8 mouse cellular contexts compared by ENCODE assay signal in the genomic region with DNA sequence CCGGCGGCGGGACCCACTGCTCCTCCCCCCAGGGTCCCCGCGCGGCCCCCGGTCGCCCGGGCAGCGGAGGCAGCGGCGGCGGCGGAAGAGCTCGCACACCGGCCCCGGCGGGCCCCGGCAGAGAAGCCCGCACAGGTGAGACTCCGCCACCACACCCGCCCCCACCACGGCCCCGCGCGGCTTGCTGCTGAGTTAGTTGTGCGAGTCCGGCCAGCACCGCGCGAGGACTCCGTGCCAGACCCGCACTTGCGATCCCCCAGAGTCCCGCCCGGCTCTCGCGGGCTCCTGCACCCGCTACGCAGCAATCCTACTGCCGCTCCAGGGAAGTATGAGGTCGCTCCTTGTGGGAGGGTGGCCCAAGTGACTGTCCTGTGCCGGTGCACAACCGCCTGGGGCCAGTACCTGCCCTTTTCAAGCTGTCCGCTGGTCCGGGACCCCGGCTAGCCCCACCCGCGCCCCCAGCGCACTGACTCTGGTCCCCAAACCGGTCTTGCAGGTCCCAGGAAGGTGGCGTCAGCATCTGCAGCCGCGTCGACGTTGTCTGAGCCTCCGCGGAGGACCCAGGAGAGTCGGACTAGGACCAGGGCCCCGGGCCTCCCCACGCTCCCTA. TPM values are rescaled to one million over a fixed set of nuclear protein-coding genes. Genes with fewer than 3 reads are reported as not detected.
DNase-seq lines count a peak whose midpoint lies in the region; ATAC-seq and TF ChIP-seq lines count a peak whose summit lies in the region.

No protein-coding gene starts in this region.

- no peak; the same call in 1 of the 2 replicates for TF ChIP-seq POLR2A in liver, adult 2 months (IDR thresholded peaks at IDR 0.05; ENCODE audit: extremely low read depth, insufficient read depth, low read length)
- TF ChIP-seq POLR2A in thymus, adult 2 months (IDR thresholded peaks at IDR 0.05; ENCODE audit: control insufficient read depth, extremely low read depth, insufficient read depth, low read length, poor library complexity), result no peak

- H3K4me1 ChIP-seq in E14TG2a.4 (replicated peaks; ENCODE audit: low read depth, low read length), result peaks cover 37% of the 10 kb centered on the region
- H3K4me1 ChIP-seq in embryonic facial prominence, embryonic 13.5 days, result peaks cover 27% of the 10 kb centered on the region
- H3K4me1 ChIP-seq in hindbrain, embryonic 16.5 days (ENCODE audit: control insufficient read depth, insufficient read depth, low read depth, low read length), result peaks cover 15% of the 10 kb centered on the region
- H3K4me1 ChIP-seq in liver, adult 2 months (ENCODE audit: control insufficient read depth, insufficient read depth, low read length), result peaks cover 17% of the 10 kb centered on the region
- no peaks in the 10 kb centered on the region for H3K4me1 ChIP-seq in midbrain, postnatal 0 days (ENCODE audit: insufficient read depth, low read length)
- peaks cover 22% of the 10 kb centered on the region for H3K4me1 ChIP-seq in thymus, adult 2 months (replicated peaks; ENCODE audit: control insufficient read depth, insufficient read depth, low read length)

- DNase-seq in T-cell, adult 2 months (ENCODE audit: low spot score), result peak; percentile 26
- DNase-seq in liver, adult 2 months (ENCODE audit: extremely low read depth, low read depth, low spot score), result no peak
- DNase-seq in midbrain, postnatal 0 days (ENCODE audit: low spot score), result no peak
- DNase-seq in thymus, adult 2 months, result peak; percentile 37
- no peak for DNase-seq in gastrocnemius, adult 8-10 months (ENCODE audit: low spot score in 2 of 2)

- H3K79me2 ChIP-seq in liver, adult 2 months (ENCODE audit: control insufficient read depth, insufficient read depth, low read length), result peaks cover 13% of the 10 kb centered on the region; the same call in 1 of the 2 replicates

- H3K9me3 ChIP-seq in E14TG2a.4 (ENCODE audit: low read length), result no peaks in the 10 kb centered on the region
- no peaks in the 10 kb centered on the region for H3K9me3 ChIP-seq in embryonic facial prominence, embryonic 13.5 days
- H3K9me3 ChIP-seq in hindbrain, embryonic 16.5 days (ENCODE audit: control insufficient read depth, low read length), result no peaks in the 10 kb centered on the region
- no peaks in the 10 kb centered on the region for H3K9me3 ChIP-seq in midbrain, postnatal 0 days (ENCODE audit: low read length)

- no peak for TF ChIP-seq CTCF in E14TG2a.4 (conservative IDR thresholded peaks at IDR 0.05; ENCODE audit: low read length)
- TF ChIP-seq CTCF in liver, adult 2 months (IDR thresholded peaks at IDR 0.05; ENCODE audit: low read depth, low read length), result no peak
- no peak for TF ChIP-seq CTCF in midbrain, postnatal 0 days (IDR thresholded peaks at IDR 0.05)
- no peak for TF ChIP-seq CTCF in thymus, adult 2 months (IDR thresholded peaks at IDR 0.05; ENCODE audit: borderline replicate concordance, control insufficient read depth, extremely low read depth, insufficient read depth, low read length, poor library complexity)

- H3K4me2 ChIP-seq in embryonic facial prominence, embryonic 13.5 days, result peak overlapping the region; percentile 91
- peak overlapping the region; percentile 99 for H3K4me2 ChIP-seq in hindbrain, embryonic 16.5 days (ENCODE audit: low read length)
- H3K4me2 ChIP-seq in midbrain, postnatal 0 days (ENCODE audit: low read depth, low read length, poor library complexity, severe bottlenecking), result peak overlapping the region; percentile 86

- peak overlapping the region; percentile 81 for H3K9ac ChIP-seq in embryonic facial prominence, embryonic 13.5 days
- peak overlapping the region; percentile 79 for H3K9ac ChIP-seq in hindbrain, embryonic 16.5 days (ENCODE audit: low read depth, low read length)
- peak overlapping the region; percentile 96 for H3K9ac ChIP-seq in liver, adult 2 months (ENCODE audit: low read depth, low read length)
- H3K9ac ChIP-seq in midbrain, postnatal 0 days (replicated peaks; ENCODE audit: low read length, poor library complexity, severe bottlenecking), result peak overlapping the region; percentile 68

- H3K4me3 ChIP-seq in E14TG2a.4 (replicated peaks; ENCODE audit: low read length), result peak overlapping the region; percentile 85
- H3K4me3 ChIP-seq in embryonic facial prominence, embryonic 13.5 days, result peak overlapping the region; percentile 77
- peak overlapping the region; percentile 87 for H3K4me3 ChIP-seq in hindbrain, embryonic 16.5 days (ENCODE audit: low read length)
- H3K4me3 ChIP-seq in liver, adult 2 months (ENCODE audit: insufficient read depth, low read depth, low read length), result peak overlapping the region; percentile 73
- peak overlapping the region; percentile 82 for H3K4me3 ChIP-seq in midbrain, postnatal 0 days (ENCODE audit: low read depth, low read length)
- H3K4me3 ChIP-seq in thymus, adult 2 months (ENCODE audit: control insufficient read depth, insufficient read depth, low read length), result peak overlapping the region; percentile 63

- ATAC-seq in embryonic facial prominence, embryonic 13.5 days (ENCODE audit: insufficient number of reproducible peaks, insufficient read depth, low FRiP score, low TSS enrichment, low read depth), result peak; percentile 71
- ATAC-seq in hindbrain, embryonic 16.5 days, result peak; percentile 51
- peak; percentile 50 for ATAC-seq in midbrain, postnatal 0 days (ENCODE audit: low FRiP score)

- peak overlapping the region; percentile 48; the same call in 1 of the 2 replicates for H3K27ac ChIP-seq in embryonic facial prominence, embryonic 13.5 days
- H3K27ac ChIP-seq in hindbrain, embryonic 16.5 days (ENCODE audit: low read depth, low read length), result no peak overlapping the region
- peak overlapping the region; percentile 98 for H3K27ac ChIP-seq in liver, adult 2 months (replicated peaks; ENCODE audit: insufficient read depth, low read depth, low read length)
- no peak overlapping the region for H3K27ac ChIP-seq in midbrain, postnatal 0 days (ENCODE audit: low read depth, low read length)
- H3K27ac ChIP-seq in thymus, adult 2 months (ENCODE audit: control insufficient read depth, insufficient read depth, low read length), result no peak overlapping the region

- peaks cover 77% of the 10 kb centered on the region for H3K27me3 ChIP-seq in E14TG2a.4 (ENCODE audit: insufficient read depth, low read length)
- peaks cover 30% of the 10 kb centered on the region for H3K27me3 ChIP-seq in embryonic facial prominence, embryonic 13.5 days
- peaks cover 2% of the 10 kb centered on the region; the same call in 1 of the 2 replicates for H3K27me3 ChIP-seq in hindbrain, embryonic 16.5 days (replicated peaks; ENCODE audit: control insufficient read depth, insufficient read depth, low read length)
- no peaks in the 10 kb centered on the region for H3K27me3 ChIP-seq in liver, adult 2 months (ENCODE audit: control insufficient read depth, insufficient read depth, low read length)
- H3K27me3 ChIP-seq in midbrain, postnatal 0 days (ENCODE audit: insufficient read depth, low read length), result peaks cover 7% of the 10 kb centered on the region
- H3K27me3 ChIP-seq in thymus, adult 2 months (ENCODE audit: control insufficient read depth, insufficient read depth, low read length), result no peaks in the 10 kb centered on the region

- WGBS in embryonic facial prominence, embryonic 13.5 days, result under 1% methylated on average over 42 of the region's 61 CpGs
- WGBS in hindbrain, embryonic 16.5 days, result under 1% methylated on average over 52 of the region's 61 CpGs
- 2% methylated on average over 57 of the region's 61 CpGs for WGBS in liver, adult 2 months
- 2% methylated on average over 50 of the region's 61 CpGs for WGBS in midbrain, postnatal 0 days
- 2% methylated on average over 55 of the region's 61 CpGs for WGBS in thymus, adult 2 months

- H3K36me3 ChIP-seq in E14TG2a.4 (ENCODE audit: insufficient read depth, low read length), result no peaks in the 10 kb centered on the region
- no peaks in the 10 kb centered on the region; the same call in 1 of the 2 replicates for H3K36me3 ChIP-seq in embryonic facial prominence, embryonic 13.5 days
- no peaks in the 10 kb centered on the region for H3K36me3 ChIP-seq in hindbrain, embryonic 16.5 days (ENCODE audit: control insufficient read depth, insufficient read depth, low read length)
- H3K36me3 ChIP-seq in liver, adult 2 months (ENCODE audit: control insufficient read depth, insufficient read depth, low read length), result peaks cover 14% of the 10 kb centered on the region
- H3K36me3 ChIP-seq in midbrain, postnatal 0 days (ENCODE audit: insufficient read depth, low read length), result no peaks in the 10 kb centered on the region
- no peaks in the 10 kb centered on the region for H3K36me3 ChIP-seq in thymus, adult 2 months (ENCODE audit: control insufficient read depth, insufficient read depth, low read length)

RNA-seq across cellular contexts. Expression of gene Stard10, which starts 4.4 kb away (rescaled TPM):
- polyA plus RNA-seq in embryonic facial prominence, embryonic 13.5 days (2015; fragmentation: Nextera tagmentation; extraction: Ambion mirVana), result 22.7 and 26.3 TPM in 2 replicates
- 11.9 and 13.8 TPM in 2 replicates for polyA plus RNA-seq in hindbrain, embryonic 16.5 days (2015; fragmentation: Nextera tagmentation; extraction: Ambion mirVana)
- 779 and 846 TPM in 2 replicates for total RNA-seq in liver, adult 2 months (2014; rRNA removed)
- polyA plus RNA-seq in liver, adult 2 months (2012; rRNA removed), result 1,131 and 1,407 TPM in 2 replicates
- 21.5 and 47.7 TPM in 2 replicates for total RNA-seq in midbrain, postnatal 0 days (2014; rRNA removed)
- 11.0 and 12.1 TPM in 2 replicates for polyA plus RNA-seq in midbrain, postnatal 0 days (2015; fragmentation: Nextera tagmentation; extraction: Ambion mirVana)
- polyA plus RNA-seq in thymus, adult 2 months (2012; rRNA removed), result 25.4 and 31.4 TPM in 2 replicates
- total RNA-seq in gastrocnemius, adult 8-10 months (2022), result 10 to 100 TPM; 34.9 to 48.5 (median 43.7) TPM

RNA-seq across cellular contexts. Expression of gene Atg16l2, which starts 19.3 kb away (rescaled TPM):
- polyA plus RNA-seq in embryonic facial prominence, embryonic 13.5 days (2015; fragmentation: Nextera tagmentation; extraction: Ambion mirVana), result 15.7 and 17.9 TPM in 2 replicates
- polyA plus RNA-seq in hindbrain, embryonic 16.5 days (2015; fragmentation: Nextera tagmentation; extraction: Ambion mirVana), result 33.5 and 34.0 TPM in 2 replicates
- 8.7 and 9.1 TPM in 2 replicates for total RNA-seq in liver, adult 2 months (2014; rRNA removed)
- 8.2 and 13.8 TPM in 2 replicates for polyA plus RNA-seq in liver, adult 2 months (2012; rRNA removed)
- total RNA-seq in midbrain, postnatal 0 days (2014; rRNA removed), result 17.0 and 31.5 TPM in 2 replicates
- polyA plus RNA-seq in midbrain, postnatal 0 days (2015; fragmentation: Nextera tagmentation; extraction: Ambion mirVana), result 22.4 and 22.6 TPM in 2 replicates
- 76.9 and 89.9 TPM in 2 replicates for polyA plus RNA-seq in thymus, adult 2 months (2012; rRNA removed)
- total RNA-seq in gastrocnemius, adult 8-10 months (2022), result 1 to 10 TPM; 3.2 to 5.3 (median 4.3) TPM

RNA-seq across cellular contexts. Expression of gene Arap1, which starts 26.5 kb away (rescaled TPM):
- polyA plus RNA-seq in embryonic facial prominence, embryonic 13.5 days (2015; fragmentation: Nextera tagmentation; extraction: Ambion mirVana), result 41.4 and 46.5 TPM in 2 replicates
- 12.8 and 13.8 TPM in 2 replicates for polyA plus RNA-seq in hindbrain, embryonic 16.5 days (2015; fragmentation: Nextera tagmentation; extraction: Ambion mirVana)
- 43.8 and 51.0 TPM in 2 replicates for total RNA-seq in liver, adult 2 months (2014; rRNA removed)
- 88.2 and 89.2 TPM in 2 replicates for polyA plus RNA-seq in liver, adult 2 months (2012; rRNA removed)
- 12.3 and 30.0 TPM in 2 replicates for total RNA-seq in midbrain, postnatal 0 days (2014; rRNA removed)
- polyA plus RNA-seq in midbrain, postnatal 0 days (2015; fragmentation: Nextera tagmentation; extraction: Ambion mirVana), result 6.9 and 8.9 TPM in 2 replicates
- polyA plus RNA-seq in thymus, adult 2 months (2012; rRNA removed), result 190 and 225 TPM in 2 replicates
- total RNA-seq in gastrocnemius, adult 8-10 months (2022), result 10 to 100 TPM; 16.1 to 18.5 (median 17.1) TPM

Comparison
In these comparisons a context has a peak if more than half of its experiments do, and no peak if none do; other contexts are left out.
1. DNase-seq: peak in T-cell, adult 2 months (single experiment) and thymus, adult 2 months (single experiment); none in liver, adult 2 months (single experiment), midbrain, postnatal 0 days (single experiment) and gastrocnemius, adult 8-10 months (0 of 2).
2. H3K27ac ChIP-seq: peak in embryonic facial prominence, embryonic 13.5 days (single experiment) and liver, adult 2 months (single experiment); none in hindbrain, embryonic 16.5 days (single experiment), midbrain, postnatal 0 days (single experiment) and thymus, adult 2 months (single experiment).
3. RNA of gene Stard10, which starts 4.4 kb away (polyA plus RNA-seq): 1,131 to 1,407 TPM in liver, adult 2 months; 25.4 to 31.4 TPM in thymus, adult 2 months, 22.7 to 26.3 TPM in embryonic facial prominence, embryonic 13.5 days, 11.9 to 13.8 TPM in hindbrain, embryonic 16.5 days and 11.0 to 12.1 TPM in midbrain, postnatal 0 days; every median in the first group is over 10 times any median in the second.
4. Peak in every context shown above with its lines, with median percentiles within 50 percentile points of each other: H3K4me3 ChIP-seq, ATAC-seq, H3K4me2 ChIP-seq and H3K9ac ChIP-seq.